Mouse (Mus musculus) lung, postnatal 0 days (tissue): ENCODE measurements around the gene Nfe2l3.
"Not testable (repeated sequence)": the region's sequence is repeated elsewhere in the genome, so short reads cannot be mapped to it uniquely, and the experiment has no call there.

Source experiments
- CTCF ChIP-seq: IDR thresholded peaks from 2 replicates; pipeline ENCODE4 v1.5.1; 2016; ENCODE audit warnings: antibody characterized with exemption, mild to moderate bottlenecking
- EP300 ChIP-seq: IDR thresholded peaks from 2 replicates; pipeline ENCODE4 v1.6.1; 2016; ENCODE audit warnings: antibody characterized with exemption, mild to moderate bottlenecking, control low read depth

- TF ChIP-seq CTCF, EP300: not testable (repeated sequence)
These were observed 38.1 kb upstream of the Nfe2l3 start for GRCm38 (mm10) chr6:51394367-51394766.
